9 mouse cellular contexts compared by ENCODE assay signal in the genomic region with DNA sequence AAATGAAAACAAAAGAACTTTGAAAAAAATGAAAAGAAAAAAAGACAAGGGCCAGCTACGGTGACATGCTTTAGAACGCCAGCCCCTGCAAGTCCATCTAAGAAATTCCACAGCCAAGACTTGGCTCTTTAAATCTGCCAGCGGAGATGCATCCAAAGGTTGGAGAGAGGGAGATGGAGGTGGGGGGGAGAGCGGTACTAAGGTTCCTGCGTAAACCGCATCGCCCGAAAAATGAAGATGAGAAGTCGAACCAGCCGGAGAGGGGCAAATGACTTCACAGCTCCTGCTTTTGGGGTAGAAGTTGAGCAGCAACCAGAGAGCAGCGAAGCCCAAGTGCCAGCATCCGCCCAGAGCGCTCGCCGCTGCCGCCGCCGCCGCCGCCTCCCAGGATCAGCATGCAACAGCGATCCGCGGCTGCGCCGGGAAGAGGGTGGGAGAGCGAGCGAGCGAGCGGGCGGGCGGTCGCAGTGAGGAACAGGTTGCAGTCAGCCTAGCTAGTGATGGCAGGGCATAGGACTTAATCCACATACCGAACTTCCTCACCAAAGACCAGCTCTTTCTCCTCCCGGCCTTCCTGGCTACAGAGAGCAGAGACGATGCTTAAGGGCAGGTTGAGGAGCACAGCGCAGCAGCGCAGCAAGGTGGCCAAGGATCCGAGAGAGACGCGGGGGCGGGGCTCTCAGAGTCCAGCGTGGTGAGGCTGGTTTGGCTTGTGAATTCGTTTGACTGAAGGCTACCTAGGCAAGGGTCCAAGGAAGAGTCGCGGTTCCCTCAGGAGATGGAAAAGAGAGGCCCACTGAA.
DNase-seq lines count a peak whose midpoint lies in the region; ATAC-seq and TF ChIP-seq lines count a peak whose summit lies in the region.
"Had no signal": no experiment of that assay in that cellular context is flagged by ENCODE, and none has a peak within 500 bp of the region (broad histone marks: within the 10 kb centered on the region; RNA-seq: fewer than 3 reads in every experiment).

No protein-coding gene starts in this region.

- H3K9me3 ChIP-seq in heart, embryonic 12.5 days (replicated peaks) = no peaks in the 10 kb centered on the region
- H3K9me3 ChIP-seq in hindbrain, embryonic 10.5 days = no peaks in the 10 kb centered on the region
- no peaks in the 10 kb centered on the region for H3K9me3 ChIP-seq in limb, embryonic 15.5 days

- H3K9ac ChIP-seq in heart, embryonic 12.5 days = 0 out of 2 replicates have a peak overlapping the region, but pooled peaks have one; percentile 24
- no peak overlapping the region for H3K9ac ChIP-seq in heart, adult 2 months (ENCODE audit: low read depth, low read length)
- no peak overlapping the region for H3K9ac ChIP-seq in limb, embryonic 15.5 days

- H3K79me2 ChIP-seq in heart, adult 2 months (replicated peaks; ENCODE audit: control insufficient read depth, insufficient read depth, low read length) = no peaks in the 10 kb centered on the region

- no peak overlapping the region for H3K27ac ChIP-seq in heart, embryonic 12.5 days (ENCODE audit: poor library complexity, severe bottlenecking)
- H3K27ac ChIP-seq in heart, adult 2 months = no peak overlapping the region
- 0 out of 2 replicates have a peak overlapping the region, but pooled peaks have one; percentile 20 for H3K27ac ChIP-seq in hindbrain, embryonic 10.5 days
- H3K27ac ChIP-seq in limb, embryonic 15.5 days = no peak overlapping the region
- H3K27ac ChIP-seq in olfactory bulb, adult 2 months (ENCODE audit: insufficient read depth, low read depth, low read length) = peak overlapping the region; percentile 83

- no peak for DNase-seq in heart, adult 2 months
- peak; percentile 44 for DNase-seq in R1 (ENCODE audit: low read depth, low spot score)
- DNase-seq in embryo, embryonic 10 days (ENCODE audit: low spot score) = peak; percentile 75
- peak; percentile 72 for DNase-seq in hindbrain, embryonic 10.5 days (ENCODE audit: low spot score)
- no peak for DNase-seq in c-Kit-positive CD71-positive TER-119-positive erythroid progenitor cells, embryonic 14.5 days (ENCODE audit: low spot score)

- H3K27me3 ChIP-seq in heart, embryonic 12.5 days (replicated peaks) = peaks cover 68% of the 10 kb centered on the region
- H3K27me3 ChIP-seq in heart, adult 2 months (ENCODE audit: control insufficient read depth, insufficient read depth, low read length) = peaks cover 12% of the 10 kb centered on the region; the same call in 1 of the 2 replicates
- H3K27me3 ChIP-seq in hindbrain, embryonic 10.5 days (ENCODE audit: insufficient read depth, poor library complexity, severe bottlenecking) = peaks cover 73% of the 10 kb centered on the region
- H3K27me3 ChIP-seq in limb, embryonic 15.5 days = peaks cover 73% of the 10 kb centered on the region

- TF ChIP-seq POLR2A in heart, adult 2 months (IDR thresholded peaks at IDR 0.05; ENCODE audit: insufficient read depth, low read depth, low read length) = no peak
- peak; percentile 52 for TF ChIP-seq POLR2A in olfactory bulb, adult 2 months (IDR thresholded peaks at IDR 0.05; ENCODE audit: insufficient read depth, low read depth, low read length)

- peaks cover 20% of the 10 kb centered on the region for H3K4me1 ChIP-seq in heart, embryonic 12.5 days (replicated peaks)
- no peaks in the 10 kb centered on the region for H3K4me1 ChIP-seq in heart, adult 2 months (ENCODE audit: control insufficient read depth, insufficient read depth, low read length)
- peaks cover 36% of the 10 kb centered on the region for H3K4me1 ChIP-seq in hindbrain, embryonic 10.5 days (replicated peaks)
- peaks cover 29% of the 10 kb centered on the region for H3K4me1 ChIP-seq in limb, embryonic 15.5 days
- peaks cover 7% of the 10 kb centered on the region for H3K4me1 ChIP-seq in olfactory bulb, adult 2 months (ENCODE audit: control insufficient read depth, insufficient read depth, low read length)

- WGBS in heart, embryonic 12.5 days = 2% methylated on average over 45 of the region's 45 CpGs
- WGBS in heart, adult 2 months = 2% methylated on average over 45 of the region's 45 CpGs
- under 1% methylated on average over 45 of the region's 45 CpGs for WGBS in hindbrain, embryonic 10.5 days
- under 1% methylated on average over 45 of the region's 45 CpGs for WGBS in limb, embryonic 15.5 days
- WGBS in olfactory bulb, adult 2 months = under 1% methylated on average over 45 of the region's 45 CpGs

- H3K4me3 ChIP-seq in heart, embryonic 12.5 days = peak overlapping the region; percentile 46
- no peak overlapping the region for H3K4me3 ChIP-seq in heart, adult 2 months
- peak overlapping the region; percentile 57 for H3K4me3 ChIP-seq in hindbrain, embryonic 10.5 days
- peak overlapping the region; percentile 42 for H3K4me3 ChIP-seq in limb, embryonic 15.5 days
- peak overlapping the region; percentile 73 for H3K4me3 ChIP-seq in olfactory bulb, adult 2 months (ENCODE audit: insufficient read depth, low read depth, low read length)

- no peak for TF ChIP-seq CTCF in heart, adult 2 months (IDR thresholded peaks at IDR 0.05)
- peak; percentile 3; the same call in 1 of the 2 replicates for TF ChIP-seq CTCF in olfactory bulb, adult 2 months (IDR thresholded peaks at IDR 0.05; ENCODE audit: insufficient read depth, low read depth, low read length)

- peak overlapping the region; percentile 74 for H3K4me2 ChIP-seq in heart, embryonic 12.5 days
- H3K4me2 ChIP-seq in limb, embryonic 15.5 days = peak overlapping the region; percentile 73

- H3K36me3 ChIP-seq in heart, embryonic 12.5 days = no peaks in the 10 kb centered on the region
- H3K36me3 ChIP-seq in heart, adult 2 months (ENCODE audit: control insufficient read depth, insufficient read depth, low read length) = no peaks in the 10 kb centered on the region
- no peaks in the 10 kb centered on the region for H3K36me3 ChIP-seq in hindbrain, embryonic 10.5 days
- no peaks in the 10 kb centered on the region for H3K36me3 ChIP-seq in limb, embryonic 15.5 days
- H3K36me3 ChIP-seq: G1E had no signal

- intact Hi-C loops in heart, adult 2 months (cut with DNase I) = loop anchor here (5.0 kb wide), 2 partner anchors 529 to 834 kb away; partner anchors contain the start of gene Teddm1a

- ATAC-seq in heart, embryonic 12.5 days (ENCODE audit: insufficient number of reproducible peaks, low FRiP score) = no peak; the same call in 1 of the 2 replicates
- no peak for ATAC-seq in limb, embryonic 15.5 days (ENCODE audit: insufficient number of reproducible peaks, low FRiP score, low TSS enrichment, low read depth)

- TF ChIP-seq EP300 in heart, adult 2 months (IDR thresholded peaks at IDR 0.05; ENCODE audit: insufficient read depth, low read depth, low read length) = no peak

Comparison
In these comparisons a context has a peak if more than half of its experiments do, and no peak if none do; other contexts are left out.
1. H3K27ac ChIP-seq: peak in hindbrain, embryonic 10.5 days (single experiment) and olfactory bulb, adult 2 months (single experiment); none in heart, embryonic 12.5 days (single experiment), heart, adult 2 months (single experiment) and limb, embryonic 15.5 days (single experiment).
2. DNase-seq: peak in R1 (single experiment), embryo, embryonic 10 days (single experiment) and hindbrain, embryonic 10.5 days (single experiment); none in heart, adult 2 months (0 of 2) and c-Kit-positive CD71-positive TER-119-positive erythroid progenitor cells, embryonic 14.5 days (single experiment).